Mouse (Mus musculus): ENCODE data around the gene Gm49366.

- TF ChIP-seq CTCF (conservative IDR thresholded peaks at IDR 0.05; ENCODE audit: insufficient read depth, insufficient read length, low read depth, low read length), result no peak
- no peak for TF ChIP-seq POLR2A (IDR thresholded peaks at IDR 0.05; ENCODE audit: low read depth, low read length)
Observed at GRCm38 (mm10) chr12:84064621-84065020, 25.9 kb downstream of the Gm49366 start.
